Mouse (Mus musculus): Measurements from ENCODE around the gene Atp6v0a2.
"Not testable (repeated sequence)": the region's sequence is repeated elsewhere in the genome, so short reads cannot be mapped to it uniquely, and the experiment has no call there.

GRCm38 (mm10) chr5:124599726-124600125 is 28.6 kb upstream of the Atp6v0a2 start:
- not testable (repeated sequence) for TF ChIP-seq POLR2A (IDR thresholded peaks at IDR 0.05; ENCODE audit: borderline replicate concordance, low read depth, low read length); CTCF (IDR thresholded peaks at IDR 0.05; ENCODE audit: low read depth, low read length)

Data from bone marrow macrophage, adult 2 months (primary cell).